Mouse (Mus musculus) adipocyte (in vitro differentiated cells): ENCODE data around the gene Klk1b5.
A peak's percentile ranks its signal among the peaks of the same experiment; 100 is the strongest.
"Not testable (repeated sequence)": the region's sequence is repeated elsewhere in the genome, so short reads cannot be mapped to it uniquely, and the experiment has no call there.

Experiments
- DNase-seq: peaks from one replicate; pipeline ENCODE4 v3.0.0-alpha.2; 2016; ENCODE audit warnings: low spot score

Gene Klk1b5

DNA sequence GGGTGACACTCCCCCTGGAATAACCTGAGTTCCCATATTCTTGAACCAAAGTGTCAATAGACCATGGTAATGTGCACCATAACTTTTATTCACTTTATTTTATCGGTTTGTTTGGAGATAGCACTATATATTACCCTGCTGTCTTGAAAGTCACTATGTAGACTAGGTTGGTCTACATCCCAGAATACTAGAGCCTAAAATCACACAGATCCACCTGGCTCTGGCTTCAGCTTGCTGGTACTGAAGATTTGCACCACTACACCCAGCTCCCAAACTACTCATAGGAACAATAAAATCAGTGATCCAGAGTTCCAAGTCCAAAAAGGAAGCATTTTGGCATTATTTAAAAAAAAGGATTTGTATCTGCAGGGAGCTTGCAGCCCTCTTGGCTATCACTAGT lies at the start of gene Klk1b5:
Gene Klk1b5, plus strand, starts transcription at position 301 of the 400 bp plus-strand sequence.
- DNase-seq: no peak

DNA sequence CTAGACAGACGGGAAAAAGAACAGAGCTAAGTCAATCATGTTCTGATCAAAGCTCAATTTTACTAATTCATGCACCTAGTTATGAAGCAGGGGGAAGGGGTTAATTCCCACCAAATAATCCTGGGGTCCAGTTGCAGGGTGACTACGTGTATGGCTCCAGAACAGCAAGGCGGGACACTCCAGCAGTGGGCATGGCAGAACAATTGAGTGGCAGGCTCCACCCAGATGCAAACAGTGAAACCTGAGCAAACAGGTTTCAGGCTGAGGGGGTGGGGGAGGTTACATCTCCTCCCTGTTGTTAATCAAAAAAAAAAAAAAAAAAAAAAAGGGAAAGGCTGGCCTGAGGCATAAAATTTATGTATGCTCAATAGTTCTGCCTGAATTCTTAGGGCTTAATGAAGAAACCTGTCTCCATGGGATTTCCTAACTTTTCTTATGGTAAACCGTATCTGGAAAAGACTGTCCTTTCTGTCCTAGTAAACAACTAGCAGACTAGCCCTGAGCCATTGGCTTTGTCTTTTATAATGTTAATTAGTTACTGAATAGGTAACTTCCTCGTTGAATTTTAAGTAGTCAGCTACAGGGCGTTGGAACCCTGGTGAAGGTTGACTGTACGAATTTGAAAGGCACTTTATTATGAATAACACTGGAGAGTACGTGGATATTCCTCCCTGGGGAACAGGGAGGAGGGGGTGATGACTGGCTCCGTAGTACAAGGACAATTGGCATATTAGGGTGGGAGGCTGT lies 36.3 kb upstream of the Klk1b5 start:
- no peak for DNase-seq

DNA sequence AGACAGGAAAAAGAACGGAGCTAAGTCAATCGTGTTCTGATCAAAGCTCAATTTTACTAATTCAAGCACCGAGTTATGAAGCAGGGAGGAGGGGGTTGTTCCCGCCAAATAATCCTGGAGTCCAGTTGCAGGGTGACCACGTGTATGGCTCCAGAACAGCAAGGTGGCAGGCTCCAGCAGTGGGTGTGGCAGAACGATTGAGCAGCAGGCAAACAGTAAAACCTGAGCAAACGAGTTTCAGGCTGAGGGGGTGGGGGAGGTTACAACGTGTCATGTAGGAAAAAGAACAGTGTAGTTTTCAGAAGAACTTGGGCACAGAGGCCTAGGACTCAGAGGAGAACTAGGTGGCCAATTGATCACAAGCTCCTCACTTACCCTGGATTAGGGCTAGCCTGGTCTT lies 29.2 kb upstream of the Klk1b5 start:
- not testable (repeated sequence) for DNase-seq

DNA sequence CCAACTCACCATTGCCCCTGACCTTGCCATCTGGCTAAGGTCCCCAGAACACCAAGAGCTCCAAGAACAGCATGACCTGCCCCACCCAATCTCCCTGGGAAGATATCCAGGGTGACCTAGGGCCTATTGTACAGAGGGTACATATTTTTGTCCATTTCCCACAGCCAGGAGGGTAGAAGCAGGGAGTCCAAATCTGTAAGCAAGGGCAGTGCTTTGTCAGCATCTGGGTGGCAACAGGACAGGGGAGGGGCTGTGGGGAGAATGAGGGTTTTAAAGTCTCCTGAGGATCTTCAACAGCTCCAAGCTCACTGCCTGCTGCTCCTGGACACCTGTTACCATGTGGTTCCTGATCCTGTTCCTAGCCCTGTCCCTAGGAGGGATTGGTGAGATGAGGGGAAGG lies 27.8 kb upstream of the Klk1b5 start, which contains the start of gene Klk1b24:
Gene Klk1b24, plus strand, starts transcription at position 301 of the 400 bp plus-strand sequence.
- not testable (repeated sequence) for DNase-seq

DNA sequence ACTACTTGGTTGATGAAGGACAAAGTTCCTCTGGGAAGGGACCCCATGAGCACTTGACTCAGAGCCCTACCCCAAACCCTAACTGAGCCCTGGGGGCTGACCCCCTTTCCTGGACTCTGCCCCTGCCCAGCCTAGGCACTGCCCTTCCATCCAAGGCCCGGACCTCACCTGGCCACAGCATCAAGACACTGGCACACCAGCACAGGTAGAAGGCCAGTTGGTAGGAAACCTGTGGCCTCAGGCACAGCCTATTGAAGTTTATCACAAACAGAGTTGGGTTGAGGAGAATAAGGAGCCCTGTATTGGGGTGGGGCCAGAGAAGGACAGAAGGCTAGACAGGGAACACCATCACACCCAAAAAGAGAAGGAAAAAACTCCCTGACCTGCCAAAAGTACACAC lies 22.3 kb upstream of the Klk1b5 start:
- not testable (repeated sequence) for DNase-seq

DNA sequence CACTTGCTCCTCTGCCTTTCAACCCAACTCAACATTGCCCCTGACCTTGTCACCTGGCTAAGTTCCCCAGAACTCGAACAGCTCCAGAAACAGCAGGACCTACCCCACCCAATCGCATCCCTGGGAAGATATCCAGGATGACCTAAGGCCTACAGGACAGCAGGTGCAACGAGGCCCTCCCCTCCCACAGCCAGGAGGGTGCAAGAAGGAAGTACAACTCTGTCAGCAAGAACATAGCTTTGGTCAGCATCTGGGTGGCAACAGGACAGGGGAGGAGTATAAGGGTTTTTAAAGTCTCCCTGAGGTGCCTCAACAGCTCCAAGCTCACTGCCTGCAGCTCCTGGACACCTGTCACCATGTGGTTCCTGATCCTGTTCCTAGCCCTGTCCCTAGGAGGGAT lies 17.9 kb upstream of the Klk1b5 start, which contains the start of gene Klk1b3:
Gene Klk1b3, plus strand, starts transcription at position 301 of the 400 bp plus-strand sequence.
- no peak for DNase-seq

DNA sequence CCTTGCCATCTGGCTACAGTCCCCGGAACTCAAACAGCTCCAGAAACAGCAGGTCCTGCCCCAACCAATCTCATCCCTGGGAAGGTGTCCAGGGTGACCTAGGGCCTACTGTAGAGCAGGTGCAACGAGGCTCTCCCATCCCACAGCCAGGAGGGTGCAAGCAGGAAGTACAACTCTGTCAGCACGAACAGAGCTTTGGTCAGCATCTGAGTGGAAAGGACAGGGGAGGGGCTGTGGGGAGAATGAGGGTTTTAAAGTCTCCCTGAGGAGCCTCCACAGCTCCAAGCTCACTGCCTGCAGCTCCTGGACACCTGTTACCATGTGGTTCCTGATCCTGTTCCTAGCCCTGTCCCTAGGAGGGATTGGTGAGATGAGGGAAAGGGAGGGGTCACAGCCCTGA lies 8.6 kb upstream of the Klk1b5 start, which contains the start of gene Klk1b4:
Gene Klk1b4, plus strand, starts transcription at position 301 of the 400 bp plus-strand sequence.
- DNase-seq: not testable (repeated sequence)

DNA sequence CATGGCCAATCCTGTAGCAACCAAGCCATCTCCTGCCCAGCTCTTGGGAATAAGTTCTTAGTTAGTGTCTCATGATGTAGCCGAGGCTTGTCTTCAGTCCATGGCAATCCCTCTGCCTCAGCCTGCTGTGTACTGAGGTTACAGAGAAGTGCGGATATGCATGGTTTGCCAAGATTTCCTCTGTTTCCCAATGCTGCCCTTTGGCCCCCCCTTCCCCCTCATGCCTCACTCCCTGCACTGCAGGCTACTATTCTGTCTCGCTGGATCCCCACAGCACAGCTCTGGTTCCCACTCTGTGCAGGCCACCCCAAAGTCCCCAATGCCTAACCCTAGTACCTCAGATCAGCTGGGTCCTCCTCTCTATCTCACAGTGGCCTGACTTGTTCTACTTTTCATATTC lies 7.4 kb upstream of the Klk1b5 start:
- DNase-seq: no peak

DNA sequence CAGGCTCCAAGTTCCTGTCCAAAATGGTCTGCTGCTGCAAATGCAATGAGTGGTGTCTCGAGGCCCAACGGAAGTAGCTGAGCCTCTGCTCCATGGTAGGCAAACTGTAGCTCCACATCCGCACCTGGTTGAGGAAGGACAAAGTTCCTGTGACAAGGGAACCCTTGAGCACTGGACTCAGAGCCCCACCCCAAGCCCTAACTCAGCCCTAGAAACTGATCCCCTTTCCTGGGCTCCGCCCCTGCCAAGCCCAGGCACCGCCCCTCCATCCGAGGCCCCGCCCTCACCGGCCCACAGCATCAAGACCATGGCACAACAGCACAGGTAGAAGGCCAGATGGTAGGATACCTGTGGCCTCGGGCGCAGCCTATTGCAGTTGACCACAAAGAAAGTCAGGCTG lies 5.9 kb downstream of the Klk1b5 start:
- not testable (repeated sequence) for DNase-seq

DNA sequence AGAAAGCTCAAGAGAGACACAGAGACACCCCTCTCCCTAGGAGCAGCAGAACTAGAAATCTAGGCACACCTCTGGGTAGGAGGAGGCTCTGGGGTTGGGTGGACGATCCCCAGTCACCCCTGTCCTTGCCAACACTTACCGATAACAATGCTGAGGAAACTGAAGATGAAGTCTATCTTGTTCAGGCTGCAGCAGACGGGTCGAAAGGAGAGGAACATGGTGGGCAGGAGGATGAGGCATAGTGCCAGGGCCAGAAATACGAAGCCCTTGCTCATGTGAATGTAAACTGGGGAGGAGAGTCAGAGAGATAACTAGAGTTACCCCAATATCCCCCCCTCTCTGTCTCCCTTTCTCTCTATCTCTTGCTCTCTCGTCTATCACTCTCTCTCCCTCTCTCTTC lies 6.6 kb downstream of the Klk1b5 start:
- not testable (repeated sequence) for DNase-seq

DNA sequence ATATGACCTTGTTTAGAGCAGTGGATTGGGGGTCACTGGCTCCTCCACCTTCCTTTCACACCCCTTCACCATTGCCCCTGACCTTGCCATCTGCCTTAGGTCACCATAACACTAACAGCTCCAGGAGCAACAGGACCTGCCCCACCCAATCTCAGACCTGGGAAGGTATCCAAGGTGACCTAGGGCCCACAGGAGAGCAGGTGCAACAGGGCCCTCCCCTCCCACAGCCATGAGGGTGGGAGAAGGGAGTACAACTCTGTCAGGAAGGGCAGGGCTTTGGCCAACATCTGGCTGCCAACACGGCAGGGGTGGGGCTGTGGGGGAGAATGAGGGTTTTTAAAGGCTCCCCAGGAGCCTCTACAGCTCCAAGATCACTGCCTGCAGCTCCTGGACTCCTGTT lies 9.3 kb downstream of the Klk1b5 start, which contains the start of gene Klk1:
Gene Klk1, plus strand, starts transcription at position 285 of the 400 bp plus-strand sequence.
- DNase-seq: no peak

DNA sequence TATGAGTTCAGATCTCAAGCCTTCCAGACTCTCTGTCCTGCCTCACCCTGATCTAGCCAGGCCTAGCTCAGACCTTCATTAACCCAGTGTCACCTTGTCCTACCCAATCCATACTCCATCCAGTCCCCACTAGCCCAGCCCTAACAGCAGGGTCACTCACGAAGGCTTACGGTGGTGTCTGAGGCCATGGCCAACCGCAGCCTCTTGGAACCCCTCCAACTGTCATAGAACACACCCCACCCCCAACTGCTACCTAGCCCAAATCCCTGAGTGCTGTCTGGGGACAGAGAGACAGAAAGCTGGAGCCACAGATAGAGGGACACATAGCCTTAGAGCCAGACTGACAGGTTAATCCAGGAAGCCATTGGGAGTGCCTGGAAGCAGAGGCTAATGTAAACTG lies 20.2 kb downstream of the Klk1b5 start, which contains the start of gene Gm36864:
Gene Gm36864, plus strand, starts transcription at position 269 of the 400 bp plus-strand sequence.
- DNase-seq: no peak

DNA sequence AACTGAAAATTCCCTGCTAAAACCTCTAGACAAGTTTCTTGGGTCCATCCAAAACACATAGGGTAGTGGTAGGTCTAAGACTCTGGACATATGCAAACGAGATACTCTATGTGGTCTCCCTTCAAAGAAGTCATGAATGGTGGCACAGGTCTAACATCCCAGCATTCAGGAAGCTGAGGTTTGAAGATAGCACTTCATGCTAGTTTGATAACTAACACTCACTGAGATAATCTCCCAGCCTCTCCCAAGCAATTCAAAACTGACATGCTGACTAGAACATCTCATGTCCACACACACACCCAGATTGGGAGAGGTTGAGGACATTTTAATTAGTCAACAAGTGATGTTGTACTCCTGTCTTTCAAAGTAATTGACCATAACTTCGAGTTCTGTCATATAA lies 24.2 kb downstream of the Klk1b5 start:
- DNase-seq: no peak

DNA sequence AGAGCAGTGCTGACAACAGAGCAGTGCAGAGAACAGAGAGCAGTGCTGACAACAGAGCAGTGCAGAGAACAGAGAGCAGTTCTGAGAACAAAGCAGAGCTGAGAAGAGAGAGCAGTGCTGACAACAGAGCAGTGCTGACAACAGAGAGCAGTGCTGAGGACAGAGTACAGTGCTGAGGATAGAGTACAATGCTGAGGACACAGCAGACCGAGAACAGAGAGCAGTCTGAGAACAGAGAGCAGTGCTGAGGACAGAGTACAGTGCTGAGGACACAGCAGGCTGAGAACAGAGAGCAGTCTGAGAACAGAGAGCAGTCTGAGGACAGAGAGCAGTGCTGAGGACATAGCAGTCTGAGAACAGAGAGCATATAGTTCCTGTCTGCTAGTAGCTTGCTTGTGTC lies 25.0 kb downstream of the Klk1b5 start:
- DNase-seq: no peak

DNA sequence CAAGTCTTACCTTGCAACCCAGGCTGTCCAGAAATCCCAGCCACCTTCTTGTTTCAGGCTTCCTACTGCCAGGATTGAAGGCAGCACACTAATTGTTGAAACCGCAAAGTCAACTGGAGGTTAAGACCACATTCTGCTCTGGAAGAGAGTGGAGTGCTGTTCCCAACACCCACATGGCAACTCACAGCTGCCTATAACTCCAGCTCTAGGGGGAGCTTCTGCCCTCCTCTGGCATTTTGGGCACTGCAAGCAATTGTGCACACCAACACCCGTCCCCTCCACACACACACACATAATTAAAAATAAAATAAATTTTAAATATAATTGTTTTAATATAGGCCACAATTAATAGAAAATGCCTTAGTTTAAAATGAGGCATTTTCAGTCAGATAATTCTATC lies 25.4 kb downstream of the Klk1b5 start:
- DNase-seq: no peak

DNA sequence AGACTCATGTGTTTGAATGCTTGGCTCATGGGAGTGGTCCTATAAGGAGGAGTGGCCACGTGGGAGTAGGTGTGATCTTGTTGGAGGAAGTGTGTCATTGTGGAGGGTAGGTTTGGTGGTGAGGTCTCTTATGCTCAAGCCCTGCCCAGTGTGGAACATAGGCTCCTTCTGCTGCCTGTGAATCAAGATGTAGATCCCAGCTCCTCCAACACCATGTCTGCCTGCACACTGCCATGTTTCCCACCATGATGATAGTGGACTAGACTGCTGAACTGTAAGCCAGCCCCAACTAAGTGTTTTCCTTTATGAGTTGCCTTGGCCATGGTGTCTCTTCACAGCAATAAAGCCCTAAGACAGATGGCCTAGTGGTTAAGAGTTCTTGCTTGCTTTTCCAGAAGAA lies 28.3 kb downstream of the Klk1b5 start:
- DNase-seq: no peak

DNA sequence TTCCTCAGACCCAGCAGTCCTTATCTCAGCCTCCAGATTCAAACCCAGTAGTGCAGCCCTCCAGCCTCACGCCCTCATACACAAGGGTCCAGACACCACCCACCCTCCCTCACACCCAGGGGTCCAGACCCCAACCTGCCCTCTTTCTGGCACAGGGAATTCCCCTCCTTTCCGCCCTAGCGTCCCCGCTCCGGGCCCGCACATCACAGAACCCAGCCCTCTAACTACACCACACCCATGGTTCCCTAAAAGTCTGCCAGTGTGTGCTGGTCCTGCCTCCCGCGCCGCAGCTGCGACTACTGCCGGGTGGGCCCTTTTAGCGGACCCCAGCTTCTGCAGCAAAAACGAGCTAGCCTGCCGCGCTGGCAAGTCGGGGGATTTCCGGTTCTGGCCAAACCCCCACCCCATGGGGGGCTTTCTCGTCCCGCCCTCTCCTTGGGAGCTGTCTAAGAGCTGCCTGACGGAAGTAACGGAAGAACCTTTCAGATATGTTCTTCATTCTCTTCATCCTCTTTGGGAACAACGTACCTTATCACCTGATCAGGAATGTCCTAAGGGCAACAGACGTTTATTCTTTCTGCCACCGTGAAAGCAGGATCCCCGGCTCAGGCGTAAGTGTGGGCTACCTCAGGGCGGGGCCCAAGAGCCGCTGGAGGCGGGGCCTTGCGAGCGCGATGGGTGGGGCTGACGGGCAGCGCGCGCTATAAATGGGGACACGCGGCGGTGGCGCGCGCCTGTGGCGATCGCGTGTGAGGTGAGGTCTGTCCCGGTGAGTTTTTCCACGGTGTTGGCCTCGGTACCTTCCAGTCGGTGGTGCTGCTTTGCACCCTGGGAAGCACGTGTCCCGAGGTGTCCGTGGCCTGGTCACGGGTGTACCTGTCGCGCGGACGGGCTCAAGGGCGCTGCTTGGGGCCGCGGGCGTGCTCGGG lies 30.6 kb downstream of the Klk1b5 start, which contains the start of the genes 1700028J19Rik and 2410002F23Rik:
Gene 1700028J19Rik, minus strand, starts transcription at position 641 of the 929 bp plus-strand sequence.
Gene 2410002F23Rik, plus strand, starts transcription at position 668 of the 929 bp plus-strand sequence.
- peak; percentile 86 for DNase-seq

DNA sequence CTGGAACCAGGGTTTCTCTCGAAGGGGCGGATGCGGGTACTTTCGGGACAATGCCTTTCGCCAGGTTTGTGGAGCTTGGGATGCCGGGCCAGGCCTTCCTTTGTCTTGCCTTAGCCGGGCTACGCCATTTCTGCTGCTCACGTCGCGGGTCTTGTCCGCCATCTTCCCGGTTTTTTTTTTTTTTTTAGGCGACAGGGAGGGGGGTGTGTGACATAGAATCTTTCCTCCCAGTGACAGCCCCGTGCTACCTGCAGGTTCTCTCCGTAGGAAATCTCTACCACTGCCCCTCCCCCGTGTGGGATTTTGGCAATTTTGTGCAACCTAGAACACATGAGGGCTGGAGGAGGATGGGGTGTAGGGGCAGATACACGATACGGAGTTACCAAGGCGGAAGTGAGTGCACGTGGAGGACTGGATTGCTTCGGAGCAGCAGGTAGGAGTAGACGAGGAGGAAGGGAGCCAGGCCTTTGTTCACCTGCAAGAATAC lies 31.3 kb downstream of the Klk1b5 start:
- DNase-seq: peak; percentile 34

DNA sequence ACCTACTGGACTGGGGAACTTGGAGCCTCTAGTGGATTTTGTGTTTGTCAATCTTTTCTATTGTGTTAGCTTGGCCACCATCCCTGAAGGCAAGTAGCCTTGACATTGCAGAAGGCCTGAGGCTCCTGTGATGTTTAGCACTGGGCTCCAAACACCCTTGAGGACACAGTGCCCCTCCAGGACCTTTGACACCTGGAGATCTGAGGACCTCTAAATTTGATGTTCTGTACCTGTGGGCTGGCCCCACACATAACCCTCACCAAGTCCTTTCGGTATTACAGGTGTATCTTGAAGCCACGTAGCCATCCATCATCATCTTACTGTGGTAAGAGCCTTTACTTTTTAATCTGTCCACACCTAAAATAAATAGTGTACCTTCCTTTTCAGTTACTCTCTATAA lies 32.2 kb downstream of the Klk1b5 start:
- DNase-seq: no peak

DNA sequence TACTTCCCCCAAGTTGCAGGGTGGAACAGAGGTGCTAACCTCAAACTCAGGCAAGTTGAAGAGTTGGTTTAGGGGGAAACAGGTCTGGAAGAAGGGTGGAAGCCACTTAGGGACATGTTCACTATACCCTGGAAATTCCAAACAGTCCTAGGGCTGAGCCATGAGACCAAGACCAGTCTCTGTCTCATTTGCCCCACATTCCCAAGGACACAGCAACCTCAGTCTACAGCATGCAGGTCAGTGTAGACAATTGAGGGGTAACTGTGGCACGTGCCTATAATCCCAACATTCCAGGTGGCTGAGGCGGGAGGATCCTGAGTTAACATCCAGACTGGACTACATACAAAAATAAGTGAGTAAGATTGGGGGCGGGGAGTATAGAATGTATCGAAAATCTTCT lies 33.5 kb downstream of the Klk1b5 start:
- DNase-seq: no peak

DNA sequence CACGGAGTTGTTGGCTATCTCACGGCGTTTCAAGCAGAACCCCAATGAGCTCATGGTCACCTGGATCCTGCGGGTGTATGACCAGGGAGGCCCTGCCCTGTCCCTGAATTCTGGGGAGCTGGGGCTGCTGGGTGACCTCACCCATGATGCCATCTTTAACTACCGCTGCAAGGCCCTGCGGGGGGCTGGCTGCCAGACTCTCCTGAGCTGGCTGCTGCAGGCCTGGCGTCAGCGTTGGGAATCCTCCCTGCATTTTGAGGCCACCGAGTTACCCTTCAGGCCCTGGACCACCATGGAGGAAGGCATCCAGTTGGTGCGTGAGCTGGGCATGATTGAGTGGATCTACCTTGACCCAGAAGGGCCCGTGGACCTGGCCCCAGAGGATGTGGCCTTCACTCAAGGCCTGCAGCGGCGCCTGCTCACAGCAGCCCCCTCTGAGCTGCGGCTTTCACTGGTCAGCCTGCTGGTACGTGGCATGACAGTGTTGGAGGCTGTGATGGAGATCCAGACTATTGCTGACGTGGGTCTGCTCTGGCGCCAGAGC lies 35.1 kb downstream of the Klk1b5 start:
- not testable (repeated sequence) for DNase-seq
